Mouse (Mus musculus): ENCODE data around the gene Naglu.
"Not testable (repeated sequence)": the region's sequence is repeated elsewhere in the genome, so short reads cannot be mapped to it uniquely, and the experiment has no call there.

Naglu gene

DNA sequence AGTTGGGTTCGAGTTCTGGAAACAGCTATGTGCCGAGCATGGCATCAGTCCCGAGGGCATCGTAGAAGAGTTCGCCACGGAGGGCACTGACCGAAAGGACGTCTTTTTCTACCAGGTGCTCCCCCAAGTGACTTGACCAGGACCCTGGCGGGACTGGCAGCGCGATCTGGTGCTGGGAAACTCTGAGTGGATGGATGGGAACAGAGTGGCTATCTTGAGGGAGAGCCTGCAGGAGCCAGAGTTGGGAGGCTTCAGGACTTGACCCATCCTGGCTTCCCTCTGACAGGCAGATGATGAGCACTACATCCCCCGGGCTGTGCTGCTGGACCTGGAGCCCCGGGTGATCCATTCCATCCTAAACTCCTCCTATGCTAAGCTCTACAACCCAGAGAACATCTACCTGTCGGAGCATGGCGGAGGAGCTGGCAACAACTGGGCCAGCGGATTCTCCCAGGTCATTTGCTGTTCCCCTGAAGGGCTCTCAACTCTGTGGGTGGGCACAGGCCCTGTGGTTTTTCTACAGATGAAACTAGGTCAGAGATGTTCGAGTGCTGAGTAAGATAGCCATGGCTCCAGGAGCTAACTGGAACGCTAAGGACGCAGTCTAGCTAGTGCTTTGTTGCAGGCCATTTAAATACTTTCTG is 50.9 kb downstream of the Naglu start:
- no peak for DNase-seq (ENCODE audit: low spot score in 2 of 2)

DNA sequence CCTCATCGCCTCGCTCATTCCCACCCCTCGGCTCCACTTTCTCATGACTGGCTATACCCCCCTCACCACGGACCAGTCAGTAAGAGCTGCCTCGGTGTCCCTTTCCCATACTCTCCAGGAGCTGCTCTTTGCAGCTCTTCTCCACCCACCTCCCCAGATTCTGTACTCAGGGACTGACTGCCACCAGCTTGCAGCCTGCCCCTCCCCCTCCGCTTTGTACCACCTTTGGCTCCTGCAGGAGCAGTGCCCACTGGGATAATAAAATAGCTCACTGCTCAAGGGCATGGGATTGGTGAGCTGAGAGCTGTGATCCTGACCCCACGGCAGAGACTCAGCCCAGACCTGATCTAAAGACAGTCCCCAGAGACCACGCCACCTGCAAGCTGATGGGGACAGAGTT is 54.7 kb downstream of the Naglu start:
- not testable (repeated sequence) for DNase-seq (ENCODE audit: low spot score in 2 of 2)

DNA sequence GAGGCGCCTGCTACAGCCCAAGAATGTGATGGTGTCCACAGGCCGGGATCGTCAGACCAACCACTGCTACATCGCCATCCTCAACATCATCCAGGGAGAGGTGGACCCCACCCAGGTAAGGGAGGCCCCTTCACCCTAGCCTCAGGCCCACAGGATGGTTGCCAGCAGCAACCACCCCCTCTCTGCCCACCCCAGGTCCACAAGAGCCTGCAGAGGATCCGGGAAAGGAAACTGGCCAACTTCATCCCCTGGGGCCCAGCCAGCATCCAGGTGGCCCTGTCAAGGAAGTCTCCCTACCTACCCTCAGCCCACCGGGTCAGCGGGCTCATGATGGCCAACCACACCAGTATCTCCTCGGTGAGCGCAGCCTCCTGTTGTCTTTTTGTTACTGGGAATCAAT is 55.2 kb downstream of the Naglu start:
- not testable (repeated sequence) for DNase-seq (ENCODE audit: low spot score in 2 of 2)

DNA sequence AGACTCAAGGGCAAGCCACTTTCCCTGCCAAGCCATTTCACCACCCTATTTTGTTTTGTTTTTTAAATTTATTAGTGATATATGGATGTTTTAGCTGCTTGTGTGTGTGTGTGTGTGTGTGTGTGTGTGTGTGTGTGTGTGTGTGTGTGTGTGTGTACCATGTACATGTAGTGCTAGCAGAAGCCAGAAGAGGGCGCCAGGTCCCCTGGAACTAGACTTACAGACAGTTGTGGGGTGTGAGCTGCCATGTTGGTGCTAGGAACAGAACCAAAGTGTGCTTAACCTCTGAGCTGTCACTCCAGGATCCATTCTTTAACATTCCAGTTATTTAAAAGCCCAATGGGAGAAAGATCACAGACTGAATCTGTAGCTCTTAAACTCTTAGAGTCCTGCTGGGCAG is 57.3 kb downstream of the Naglu start:
- DNase-seq (ENCODE audit: low spot score in 2 of 2), result no peak
